Mouse (Mus musculus) ovary, adult 10 weeks (tissue): ENCODE results near the gene Lias. TPM values are rescaled to one million over a fixed set of nuclear protein-coding genes. Genes with fewer than 3 reads are reported as not detected.

ENCODE experiments used
- polyA plus RNA-seq: library from polyadenylated mRNA; stranded (reverse); fragments of 350-450 nt; fragmentation: Illumina TruSeq; extraction: RNeasy Lipid Tissue Mini Kit (QIAGEN cat#74804); gene quantifications from one replicate; pipeline ENCODE4 v1.2.3, GENCODE M21; 2014

Lias gene
- polyA plus RNA-seq: 73.1 TPM

GRCm38 (mm10) chr5:65390648-65391644 lies at the start of gene Lias, which contains the start of gene Rpl9:
Gene Lias (plus strand): TSS chr5:65391497.
Gene Rpl9 (minus strand): TSS chr5:65391444.

DNA sequence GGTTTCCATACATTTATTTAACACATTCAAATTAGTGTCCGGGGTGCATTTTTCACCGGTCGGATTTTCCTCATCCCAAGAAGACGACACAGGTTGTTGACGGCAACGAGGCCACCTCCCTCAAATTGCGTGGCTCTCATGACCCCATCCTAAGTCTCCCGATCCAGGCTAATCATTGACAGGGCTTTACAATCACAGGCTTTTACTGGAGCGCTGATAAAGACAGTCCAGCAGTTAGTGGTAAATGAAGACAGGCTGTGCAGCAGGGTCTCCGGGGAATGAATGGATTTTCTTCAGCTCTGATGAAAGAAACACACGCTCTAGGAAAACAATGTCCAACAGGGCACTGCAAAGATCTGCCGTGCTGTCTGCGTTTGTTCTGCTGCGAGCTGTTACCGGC lies 43.1 kb upstream of the Lias start, which contains the start of gene Klb:
Gene Klb, plus strand, starts transcription at position 147 of the 400 bp plus-strand sequence.

GRCm38 (mm10) chr5:65435806-65436561 lies 44.7 kb downstream of the Lias start, which contains the start of gene Ugdh:
Gene Ugdh (minus strand): TSS chr5:65435949.

Other genes starting within 250 kb of the Lias start
- gene Wdr19, start 191.8 kb upstream of the Lias start, polyA plus RNA-seq: 26.2 TPM
- gene Rfc1, start 55.8 kb upstream of the Lias start, polyA plus RNA-seq: 51.5 TPM
- 0.37 TPM for gene Klb, start 43.2 kb upstream of the Lias start, polyA plus RNA-seq
- 1,219 TPM for gene Rpl9, start 53 bp upstream of the Lias start, polyA plus RNA-seq
- gene Ugdh, start 44.5 kb downstream of the Lias start, polyA plus RNA-seq: 160 TPM
- not detected for gene Gm43552, start 101.3 kb downstream of the Lias start, polyA plus RNA-seq
- gene Smim14, start 145.7 kb downstream of the Lias start, polyA plus RNA-seq: 281 TPM
- gene Ube2k, start 145.7 kb downstream of the Lias start, polyA plus RNA-seq: 129 TPM